Mouse (Mus musculus) heart, adult 10 weeks (tissue): ENCODE results near the gene Peg3. TPM values are rescaled to one million over a fixed set of nuclear protein-coding genes. Genes with fewer than 3 reads are reported as not detected.

ENCODE experiments used
- polyA plus RNA-seq: library from polyadenylated mRNA; stranded (reverse); fragments of 350-450 nt; fragmentation: Illumina TruSeq; extraction: RNeasy Lipid Tissue Mini Kit (QIAGEN cat#74804); gene quantifications from one replicate; pipeline ENCODE4 v1.2.3, GENCODE M21; 2014; ENCODE audit warnings: low read depth, low replicate concordance

Gene Peg3
- 12.9 TPM for polyA plus RNA-seq

GRCm38 (mm10) chr7:6730241-6730640, at the start of gene Peg3, which contains the start of gene Usp29:
Gene Peg3 (minus strand): TSS chr7:6730431.
Gene Usp29 (plus strand): TSS chr7:6730578.

GRCm38 (mm10) chr7:6696241-6697045, 33.8 kb downstream of the Peg3 start, which contains the start of gene Zim1:
Gene Zim1 (minus strand): TSS chr7:6696450.

Other genes with a start within 250 kb of the Peg3 start
- gene Olfr5, start 243.5 kb downstream of the Peg3 start, polyA plus RNA-seq: not detected
- gene Olfr1347, start 230.7 kb downstream of the Peg3 start, polyA plus RNA-seq: not detected
- gene Olfr1348, start 221.7 kb downstream of the Peg3 start, polyA plus RNA-seq: not detected
- gene Olfr1349, start 207.5 kb downstream of the Peg3 start, polyA plus RNA-seq: not detected
- not detected for gene Olfr1350, start 165.6 kb downstream of the Peg3 start, polyA plus RNA-seq
- gene Zim1, start 34.0 kb downstream of the Peg3 start, polyA plus RNA-seq: 4.1 TPM
- 0.31 TPM for gene Usp29, start 147 bp upstream of the Peg3 start, polyA plus RNA-seq